Mouse (Mus musculus): ENCODE data around the gene Jak3.
"Not testable (repeated sequence)": the region's sequence is repeated elsewhere in the genome, so short reads cannot be mapped to it uniquely, and the experiment has no call there.

Jak3 gene

DNA sequence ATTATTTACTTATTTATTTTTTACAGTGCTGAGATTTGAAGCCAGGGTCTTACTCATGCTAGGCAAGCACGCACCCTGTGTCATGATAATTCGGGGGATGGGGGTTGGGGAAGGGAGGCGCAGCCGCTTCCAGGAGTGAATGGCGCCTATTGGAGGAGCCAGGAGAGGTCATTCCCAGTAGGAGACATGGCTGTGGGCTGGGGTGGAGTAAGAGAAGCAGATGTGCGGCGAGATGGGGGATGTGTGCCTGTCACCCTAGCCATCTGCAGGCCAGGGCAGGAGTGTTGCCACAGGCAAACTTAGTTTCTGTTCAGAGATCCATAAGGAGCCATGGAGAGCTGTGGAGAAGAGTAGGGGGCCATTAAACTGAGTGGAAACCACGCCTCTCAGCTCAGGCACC lies 11.5 kb downstream of the Jak3 start:
- DNase-seq (ENCODE audit: low spot score) = no peak

GRCm38 (mm10) chr8:71689028-71689427 lies 12.9 kb downstream of the Jak3 start, which contains the start of gene Insl3:
TSS of gene Insl3 (plus strand) at chr8:71689214.
- no peak for DNase-seq (ENCODE audit: low spot score)

GRCm38 (mm10) chr8:71692509-71692908 lies 16.4 kb downstream of the Jak3 start:
- DNase-seq (ENCODE audit: low spot score) = no peak

DNA sequence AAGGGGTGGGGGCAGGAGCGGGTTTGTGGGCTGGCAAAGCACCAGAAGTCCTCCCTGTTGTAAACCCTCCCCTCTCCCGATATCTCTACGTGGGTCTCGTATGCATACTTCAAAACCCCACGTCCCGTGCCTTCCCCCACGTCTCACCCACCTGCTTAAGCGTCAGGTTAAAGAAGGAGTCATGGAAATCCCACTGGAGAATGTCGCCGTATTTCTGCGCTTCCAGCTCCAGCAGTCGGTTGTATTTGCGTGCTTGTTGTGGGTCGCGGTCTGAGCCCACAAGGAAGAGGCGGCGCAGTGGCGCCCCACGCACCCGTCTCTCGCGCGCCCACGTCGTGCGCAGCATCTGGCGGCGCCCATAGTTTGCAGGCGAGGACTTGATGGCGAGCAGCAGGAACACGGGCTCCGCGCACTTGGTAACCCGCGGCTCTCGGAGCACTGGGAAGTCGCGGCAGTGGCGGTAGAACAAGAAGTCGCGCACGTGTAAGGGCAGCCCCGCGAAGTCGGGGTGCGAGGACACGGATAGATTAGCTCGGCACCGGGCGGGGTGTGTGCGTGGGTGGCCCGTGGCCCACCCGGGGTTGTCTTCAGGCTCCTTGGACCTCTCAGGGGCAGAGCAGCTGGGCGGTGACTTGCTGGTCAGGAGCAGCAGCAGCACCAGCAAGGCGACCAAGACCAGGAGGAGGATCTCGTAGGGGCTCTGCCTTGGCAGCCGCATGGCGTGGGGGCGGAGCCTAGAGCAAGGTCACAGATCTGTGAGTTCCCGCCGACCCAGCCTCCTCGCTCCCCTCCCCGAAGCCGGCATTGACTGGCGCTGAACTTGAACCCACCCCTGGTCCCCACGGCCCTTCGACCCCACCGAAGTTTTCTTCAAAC lies 17.3 kb downstream of the Jak3 start:
- DNase-seq (ENCODE audit: low spot score) = no peak

DNA sequence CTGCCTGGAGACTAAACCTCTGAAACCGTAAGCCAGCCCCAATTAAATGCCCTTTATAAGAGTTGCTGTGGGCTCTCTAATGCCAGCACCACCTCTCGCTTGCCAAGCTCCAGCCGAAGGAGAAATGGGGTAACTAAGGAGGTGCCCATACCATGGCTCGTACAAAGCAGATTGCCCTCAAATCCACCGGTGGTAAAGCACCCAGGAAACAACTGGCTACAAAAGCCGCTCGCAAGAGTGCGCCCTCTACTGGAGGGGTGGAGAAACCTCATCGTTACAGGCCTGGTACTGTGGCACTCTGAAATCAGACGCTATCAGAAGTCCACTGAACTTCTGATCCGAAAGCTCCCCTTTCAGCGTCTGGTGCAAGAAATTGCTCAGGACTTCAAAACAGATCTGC lies 19.4 kb downstream of the Jak3 start:
- DNase-seq (ENCODE audit: low spot score) = not testable (repeated sequence)

- DNase-seq (ENCODE audit: low spot score) = no peak
Measured at GRCm38 (mm10) chr8:71700493-71701269, 24.6 kb downstream of the Jak3 start.

DNA sequence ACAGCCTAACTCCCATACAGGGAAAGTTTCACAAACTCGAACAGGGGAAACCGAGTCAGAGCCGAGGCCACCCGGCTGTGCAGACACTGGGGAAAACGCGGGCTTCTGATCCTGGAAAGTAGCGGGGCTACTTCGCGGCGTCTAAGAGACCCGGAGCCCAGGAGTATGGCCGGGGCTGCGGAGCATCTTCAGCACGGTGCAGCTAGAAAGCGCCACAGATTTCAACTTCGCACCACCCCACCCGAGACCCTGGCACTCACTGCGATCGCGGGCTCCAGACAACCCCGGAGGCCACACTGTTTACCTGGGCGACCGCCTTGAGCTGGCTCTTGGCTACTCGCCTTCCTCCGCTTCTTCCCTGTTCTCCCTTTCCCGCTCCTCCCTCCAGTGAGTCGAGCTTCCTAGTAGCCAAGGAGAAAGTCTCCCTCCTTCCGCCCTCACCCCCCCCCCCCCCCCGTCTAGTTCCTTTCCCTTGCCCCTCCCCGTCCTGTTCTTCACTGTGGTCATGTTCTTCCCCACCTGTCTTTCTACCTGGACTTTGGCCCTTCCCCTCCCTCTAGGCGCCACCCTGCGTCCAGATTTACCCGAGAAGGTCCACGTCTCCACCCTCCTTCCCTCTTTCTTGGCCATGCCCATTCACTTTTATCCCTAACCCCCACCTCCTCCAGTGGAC lies 25.5 kb downstream of the Jak3 start, which contains the start of gene B3gnt3:
B3gnt3 (minus strand) TSS at position 376 of the 673 bp plus-strand sequence.
- DNase-seq (ENCODE audit: low spot score) = no peak

- no peak for DNase-seq (ENCODE audit: low spot score)
Measured at GRCm38 (mm10) chr8:71702087-71702432, 26.0 kb downstream of the Jak3 start.

- DNase-seq (ENCODE audit: low spot score) = no peak
Measured at GRCm38 (mm10) chr8:71702923-71703322, 26.8 kb downstream of the Jak3 start.

GRCm38 (mm10) chr8:71703400-71703799 lies 27.3 kb downstream of the Jak3 start:
- not testable (repeated sequence) for DNase-seq (ENCODE audit: low spot score)

- peak; percentile 24 for DNase-seq (ENCODE audit: low spot score)
Measured at GRCm38 (mm10) chr8:71707874-71708273, 31.8 kb downstream of the Jak3 start.

DNA sequence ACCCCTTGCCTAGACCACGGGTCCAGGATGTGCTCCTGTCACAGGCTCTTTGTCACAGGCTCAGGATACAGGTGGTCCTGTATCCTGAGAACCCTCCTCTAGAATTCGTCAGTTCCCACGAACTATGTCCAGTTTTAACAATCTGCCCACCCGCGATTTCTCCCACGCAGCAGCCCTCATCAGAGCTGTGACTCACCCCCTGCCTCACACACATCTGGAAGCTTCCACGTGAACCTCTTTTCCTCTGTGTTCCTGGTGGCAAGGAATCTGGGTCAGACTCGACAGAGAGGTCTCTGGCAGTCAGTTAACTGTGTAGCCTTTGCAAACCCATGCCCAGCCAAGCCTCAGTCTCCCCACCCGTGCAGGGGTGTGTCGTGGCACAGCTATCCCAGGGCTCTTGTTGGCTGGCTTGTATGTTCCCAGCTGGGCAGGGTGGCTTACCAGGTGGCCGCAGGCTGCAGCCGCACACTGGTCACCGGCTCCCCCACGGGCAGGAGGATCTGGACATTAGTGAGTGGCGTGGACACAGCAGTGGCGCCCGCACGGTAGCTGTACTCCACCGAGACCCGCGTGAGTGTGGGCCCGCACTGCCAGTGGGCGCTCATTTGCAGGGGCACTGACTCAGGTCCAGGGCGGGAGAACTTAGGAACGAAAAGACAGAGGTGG lies 33.2 kb downstream of the Jak3 start:
- DNase-seq (ENCODE audit: low spot score) = no peak

DNA sequence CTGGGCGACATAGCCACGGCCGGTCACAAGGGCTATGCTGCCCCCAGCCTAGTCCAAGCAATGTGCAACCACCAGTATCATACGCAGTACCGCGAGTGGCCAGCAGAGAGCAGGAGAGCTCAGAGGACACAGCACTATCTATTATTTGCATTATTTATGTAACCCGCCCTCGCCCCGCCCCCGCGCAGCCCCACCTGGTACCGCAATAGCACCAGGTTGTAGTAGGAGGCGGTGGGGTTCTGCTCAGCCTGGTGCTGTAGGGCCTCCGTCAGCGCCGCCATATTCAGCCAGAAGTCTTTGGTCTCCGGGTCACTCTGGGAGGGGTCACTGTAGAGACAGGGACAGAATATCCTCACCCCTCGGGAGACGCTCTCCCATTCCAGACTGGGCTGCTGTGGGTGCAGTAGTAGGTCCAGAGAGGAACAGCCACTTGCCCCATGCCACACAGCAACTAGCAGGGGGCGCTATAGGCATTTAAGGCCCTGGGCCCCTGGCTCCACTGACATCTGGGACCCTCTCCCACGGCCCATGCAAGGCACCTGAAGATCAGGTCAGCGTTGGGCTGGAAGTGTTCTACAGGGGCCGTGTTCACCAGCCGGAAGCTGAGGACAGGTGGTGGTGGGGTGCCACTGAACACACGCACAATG lies 33.8 kb downstream of the Jak3 start:
- DNase-seq (ENCODE audit: low spot score) = peak; percentile 58

DNA sequence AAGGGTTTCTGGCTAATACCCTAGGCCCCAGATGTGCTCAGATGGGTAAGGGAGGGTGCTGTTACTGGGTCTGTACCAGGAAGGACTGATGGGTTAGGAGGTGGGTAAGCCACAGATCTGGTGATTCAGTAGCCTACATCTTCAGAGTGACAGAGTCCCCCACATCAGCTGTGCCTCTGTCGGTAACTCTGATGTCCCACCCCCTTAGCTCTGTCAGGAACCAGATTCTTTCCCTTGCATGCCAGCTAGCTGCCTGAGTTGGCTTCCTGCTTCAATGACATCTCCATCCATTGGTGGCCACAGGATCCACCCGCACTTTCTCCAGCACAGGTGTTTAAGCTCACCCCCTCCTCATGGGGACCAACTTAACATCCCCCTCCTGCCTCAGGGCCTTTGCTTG lies 35.5 kb downstream of the Jak3 start:
- no peak for DNase-seq (ENCODE audit: low spot score)

GRCm38 (mm10) chr8:71715531-71715930 lies 39.4 kb downstream of the Jak3 start:
- no peak for DNase-seq (ENCODE audit: low spot score)

DNA sequence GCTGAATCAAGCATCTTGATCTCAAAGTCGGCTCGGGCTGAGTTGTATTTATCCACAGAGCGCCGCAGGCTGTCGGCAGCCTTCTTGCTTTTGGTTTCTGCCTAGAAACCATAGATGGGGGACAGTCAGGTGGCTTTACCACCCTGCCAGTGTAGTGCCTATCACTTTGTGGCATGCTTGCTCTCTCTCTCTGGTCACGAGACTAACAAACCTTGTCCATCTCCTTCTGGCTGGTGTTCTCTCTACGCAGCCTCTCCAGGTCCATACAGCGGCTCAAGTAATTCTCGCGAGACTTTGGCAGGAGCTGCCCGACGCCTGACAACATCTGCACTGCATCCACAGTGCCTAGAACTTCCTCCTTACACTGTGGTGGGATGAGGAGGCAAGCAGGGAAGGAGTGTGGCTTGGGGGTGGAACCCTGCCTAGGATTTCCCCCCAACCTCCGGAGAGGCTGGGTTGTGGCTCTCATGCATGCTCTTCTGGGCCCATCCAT lies 40.5 kb downstream of the Jak3 start:
- no peak for DNase-seq (ENCODE audit: low spot score)

DNA sequence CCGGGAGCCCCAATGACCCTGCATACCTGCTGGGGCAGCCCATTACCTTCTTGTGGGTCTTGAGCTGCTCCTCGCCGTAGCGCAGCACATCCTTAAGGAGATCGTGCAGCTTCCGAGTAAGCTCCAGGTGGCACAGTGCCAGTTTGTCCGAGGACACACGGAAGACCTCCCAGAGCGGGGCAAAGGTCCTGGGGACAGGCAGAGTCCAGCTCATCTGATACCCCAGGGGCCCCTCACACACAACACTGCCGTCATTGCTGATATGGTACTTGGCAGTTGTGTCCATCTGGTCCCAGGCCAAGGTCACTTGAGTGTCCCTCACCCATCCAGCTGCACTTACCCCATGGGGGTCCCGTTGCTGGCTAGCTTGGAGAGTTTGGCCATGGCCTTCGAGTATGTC lies 41.0 kb downstream of the Jak3 start:
- no peak for DNase-seq (ENCODE audit: low spot score)

DNA sequence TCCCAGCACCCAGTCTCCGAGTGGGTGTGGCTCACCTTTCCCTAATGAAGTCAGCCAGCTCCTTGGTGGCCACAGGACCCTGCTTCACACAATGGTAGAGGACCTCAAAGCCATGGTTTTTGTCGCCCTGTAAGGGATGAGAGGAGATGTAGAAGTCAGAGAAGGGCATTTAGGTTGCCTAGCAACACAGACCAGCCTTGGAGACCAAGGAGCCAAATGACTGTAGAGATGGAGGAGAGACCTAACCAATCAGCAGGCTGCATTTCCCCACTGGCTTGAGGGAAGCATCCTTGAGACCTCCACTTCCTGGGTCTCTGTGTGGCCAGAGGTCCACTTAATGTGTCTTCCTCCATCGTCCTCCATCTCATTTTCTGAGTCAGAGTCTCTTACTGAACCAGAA lies 42.2 kb downstream of the Jak3 start:
- no peak for DNase-seq (ENCODE audit: low spot score)

DNA sequence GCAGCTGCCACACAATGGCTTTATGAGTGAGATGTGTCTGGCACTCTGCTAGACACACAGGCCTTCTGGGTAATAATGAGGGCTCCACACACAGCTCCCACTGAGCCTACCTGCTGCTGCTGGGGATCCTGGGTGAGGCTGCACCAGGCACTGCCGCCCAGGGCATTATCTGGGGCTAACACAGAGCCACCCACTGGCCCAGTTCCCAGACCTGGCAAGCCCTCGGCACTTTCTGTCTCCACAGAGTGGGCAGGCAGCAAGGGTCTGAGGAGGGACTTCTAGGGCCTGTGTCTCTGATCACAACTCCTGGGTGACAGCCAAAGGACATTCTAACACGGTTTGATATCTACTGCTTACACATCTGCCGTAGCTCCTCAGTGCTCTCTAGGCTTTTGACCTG lies 43.1 kb downstream of the Jak3 start:
- DNase-seq (ENCODE audit: low spot score) = no peak

DNA sequence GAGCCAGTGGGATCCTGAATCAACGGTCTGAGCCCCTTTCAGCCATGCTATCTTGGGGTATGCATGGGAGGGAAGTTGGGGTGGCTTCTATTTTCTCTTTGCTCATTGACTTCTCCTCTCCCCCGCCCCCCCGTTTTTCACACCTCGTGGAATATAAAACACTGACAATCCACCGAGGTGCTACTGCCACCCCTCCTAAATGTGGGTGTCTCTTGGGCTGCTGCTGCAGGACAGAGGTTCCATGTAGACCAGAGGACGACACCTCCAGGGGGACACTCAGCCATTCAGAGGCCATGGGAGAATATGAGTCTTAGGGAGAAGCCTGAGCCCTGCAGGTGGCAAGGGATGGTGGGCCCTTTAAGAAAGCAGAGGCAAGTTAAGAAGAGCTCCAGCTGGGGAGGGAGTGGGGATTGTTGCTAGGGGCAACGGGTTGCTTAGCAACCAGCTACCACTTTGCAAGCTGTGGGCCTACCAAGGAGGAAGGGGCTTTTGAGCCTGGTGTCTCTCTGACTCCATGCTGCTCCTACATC lies 43.9 kb downstream of the Jak3 start:
- DNase-seq (ENCODE audit: low spot score) = no peak

- DNase-seq (ENCODE audit: low spot score) = no peak
Measured at GRCm38 (mm10) chr8:71723047-71723551, 47.0 kb downstream of the Jak3 start.

Measured in adipocyte (in vitro differentiated cells).